Mouse (Mus musculus): ENCODE results near the gene Mms19. TPM values are rescaled to one million over a fixed set of nuclear protein-coding genes. Genes with fewer than 3 reads are reported as not detected.

Gene Mms19
- polyA plus RNA-seq, 1 experiment from 2014 or later = 17.2 TPM

DNA sequence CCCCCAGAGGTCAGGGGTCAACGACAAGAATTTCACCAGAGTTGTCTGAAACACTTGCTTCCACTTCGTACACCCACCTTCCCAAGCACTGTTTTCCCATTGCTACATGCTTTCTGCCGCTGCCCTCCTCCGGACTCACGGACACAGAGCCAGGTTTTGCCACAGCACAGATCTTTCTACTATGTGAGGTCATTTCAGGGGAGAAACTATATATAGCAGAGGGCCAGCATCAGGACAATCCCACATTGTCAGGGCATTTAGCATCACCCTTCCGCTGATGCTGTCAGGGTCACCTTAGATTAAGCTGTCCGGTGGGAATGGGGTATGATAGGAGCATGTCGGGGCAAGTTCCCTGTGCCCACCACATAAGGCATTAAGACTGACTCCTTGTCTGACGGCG is 16.1 kb upstream of the Mms19 start:
- H3K36me3 ChIP-seq = no peaks in the 10 kb centered on the region
- H3K27me3 ChIP-seq (replicated peaks) = no peaks in the 10 kb centered on the region
- peak overlapping the region; percentile 13; the same call in 1 of the 2 replicates for H3K4me2 ChIP-seq
- H3K4me1 ChIP-seq = peaks cover 76% of the 10 kb centered on the region
- no peak for ATAC-seq (ENCODE audit: extremely low read depth, insufficient number of reproducible peaks, low FRiP score, low TSS enrichment)
- no peak overlapping the region for H3K4me3 ChIP-seq
- H3K27ac ChIP-seq (replicated peaks) = peak overlapping the region; percentile 46
- 39% methylated on average over 10 of the region's 10 CpGs for WGBS
- peak overlapping the region; percentile 25 for H3K9ac ChIP-seq
- no peaks in the 10 kb centered on the region for H3K9me3 ChIP-seq

DNA sequence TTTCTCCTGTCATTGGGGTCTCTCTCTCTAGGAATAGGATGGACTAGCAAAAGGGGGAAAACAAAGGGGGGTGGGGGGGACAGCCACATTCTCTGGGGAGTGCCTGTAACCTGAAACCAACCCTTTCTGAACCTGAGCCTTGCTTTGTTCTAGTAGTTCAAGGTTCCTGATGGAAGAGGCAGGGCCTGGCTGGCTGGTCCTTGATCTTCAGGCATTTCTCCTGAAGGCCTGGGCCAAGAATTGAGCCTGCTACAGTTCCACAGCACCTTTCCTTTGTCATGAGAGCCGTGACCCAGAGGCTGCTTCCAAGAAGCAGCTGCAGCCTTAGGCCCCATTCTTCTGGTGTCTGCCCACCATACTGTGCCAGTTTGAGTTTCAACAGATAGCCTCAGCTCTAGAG is 14.5 kb upstream of the Mms19 start:
- WGBS = 55% methylated on average over 1 of the region's 1 CpGs
- ATAC-seq (ENCODE audit: extremely low read depth, insufficient number of reproducible peaks, low FRiP score, low TSS enrichment) = no peak
- Histone ChIP-seq H3K9me3 (no peaks in the 10 kb centered on the region), H3K36me3 (no peaks in the 10 kb centered on the region), H3K4me3 (no peak overlapping the region), H3K9ac (no peak overlapping the region), H3K27me3 (replicated peaks) (no peaks in the 10 kb centered on the region), H3K4me2 (no peak overlapping the region), H3K4me1 (peaks cover 73% of the 10 kb centered on the region), H3K27ac (replicated peaks) (no peak overlapping the region)

DNA sequence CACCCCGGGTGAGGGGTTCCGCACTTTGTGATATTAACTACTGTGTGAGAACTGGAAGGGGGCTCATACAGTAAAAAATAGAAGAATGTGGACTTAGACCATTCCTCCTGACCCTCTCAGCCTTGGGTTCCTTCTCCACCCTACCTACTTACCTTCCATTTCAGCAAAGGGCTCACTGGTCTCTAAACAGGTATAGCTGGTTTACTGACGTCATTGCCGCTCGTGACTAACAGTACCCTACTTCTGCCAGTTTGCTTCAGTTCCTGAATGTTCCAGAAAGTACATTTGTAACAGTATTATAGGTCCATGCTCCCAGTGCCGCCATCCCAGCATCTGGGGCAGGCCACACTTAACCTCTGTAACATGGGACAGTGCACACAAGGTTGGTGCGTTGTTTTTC is 13.1 kb upstream of the Mms19 start:
- ATAC-seq (ENCODE audit: extremely low read depth, insufficient number of reproducible peaks, low FRiP score, low TSS enrichment) = no peak
- Histone ChIP-seq H3K27ac (replicated peaks) (no peak overlapping the region), H3K36me3 (no peaks in the 10 kb centered on the region), H3K9me3 (no peaks in the 10 kb centered on the region), H3K9ac (no peak overlapping the region), H3K4me1 (peaks cover 61% of the 10 kb centered on the region), H3K4me2 (no peak overlapping the region), H3K27me3 (replicated peaks) (no peaks in the 10 kb centered on the region), H3K4me3 (no peak overlapping the region)
- WGBS = 85% methylated on average over 7 of the region's 7 CpGs

DNA sequence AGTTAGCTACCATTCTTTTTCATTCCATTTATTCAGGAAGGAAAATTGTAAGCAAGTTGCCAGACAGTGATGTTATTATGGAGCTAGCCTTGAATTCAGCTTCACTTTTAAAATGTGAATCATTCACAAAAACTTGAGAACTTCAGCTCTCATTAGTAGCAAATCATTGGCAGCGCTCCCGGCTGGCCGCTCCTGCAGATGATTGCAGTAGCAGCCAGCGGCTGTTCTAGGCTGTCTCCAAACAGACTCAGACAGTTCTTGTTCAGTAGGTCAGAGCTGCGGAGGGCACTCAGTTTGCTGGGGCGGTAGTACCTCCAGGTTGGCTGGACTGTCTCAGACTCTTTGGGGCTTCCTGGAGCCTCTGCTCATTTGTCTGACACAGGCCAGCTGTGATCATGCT is 12.5 kb upstream of the Mms19 start:
- WGBS = 50% methylated on average over 6 of the region's 6 CpGs
- Histone ChIP-seq H3K27me3 (replicated peaks) (no peaks in the 10 kb centered on the region), H3K4me2 (no peak overlapping the region), H3K9ac (no peak overlapping the region), H3K4me3 (no peak overlapping the region), H3K4me1 (peaks cover 56% of the 10 kb centered on the region), H3K36me3 (no peaks in the 10 kb centered on the region), H3K9me3 (no peaks in the 10 kb centered on the region), H3K27ac (replicated peaks) (0 out of 2 replicates have a peak overlapping the region, but pooled peaks have one; percentile 10)
- ATAC-seq (ENCODE audit: extremely low read depth, insufficient number of reproducible peaks, low FRiP score, low TSS enrichment) = no peak

DNA sequence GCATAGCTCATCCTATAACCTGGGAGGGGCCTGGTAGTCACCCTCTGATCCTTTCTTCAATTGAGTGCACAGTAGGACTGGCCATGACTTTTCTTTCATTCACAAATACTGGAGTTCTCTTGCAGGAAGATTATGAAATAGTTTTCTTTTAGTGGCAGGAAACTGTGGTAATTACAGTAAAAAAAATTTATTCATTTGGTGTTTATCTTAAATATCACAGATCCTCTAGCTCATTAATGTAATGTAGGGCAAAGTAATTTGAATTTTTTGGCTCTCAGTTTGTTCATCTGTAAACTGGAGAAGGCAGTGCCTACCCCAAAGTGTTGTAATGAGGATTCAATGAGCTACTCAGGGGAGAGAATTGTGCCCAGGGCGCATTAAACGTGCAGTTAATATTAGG is 12.0 kb upstream of the Mms19 start:
- no peak for ATAC-seq (ENCODE audit: extremely low read depth, insufficient number of reproducible peaks, low FRiP score, low TSS enrichment)
- H3K27ac ChIP-seq (replicated peaks) = no peak overlapping the region
- no peak overlapping the region for H3K4me3 ChIP-seq
- H3K4me1 ChIP-seq = peaks cover 53% of the 10 kb centered on the region
- H3K27me3 ChIP-seq (replicated peaks) = no peaks in the 10 kb centered on the region
- H3K9me3 ChIP-seq = no peaks in the 10 kb centered on the region
- no peak overlapping the region for H3K9ac ChIP-seq
- H3K4me2 ChIP-seq = no peak overlapping the region
- 87% methylated on average over 2 of the region's 2 CpGs for WGBS
- H3K36me3 ChIP-seq = no peaks in the 10 kb centered on the region

DNA sequence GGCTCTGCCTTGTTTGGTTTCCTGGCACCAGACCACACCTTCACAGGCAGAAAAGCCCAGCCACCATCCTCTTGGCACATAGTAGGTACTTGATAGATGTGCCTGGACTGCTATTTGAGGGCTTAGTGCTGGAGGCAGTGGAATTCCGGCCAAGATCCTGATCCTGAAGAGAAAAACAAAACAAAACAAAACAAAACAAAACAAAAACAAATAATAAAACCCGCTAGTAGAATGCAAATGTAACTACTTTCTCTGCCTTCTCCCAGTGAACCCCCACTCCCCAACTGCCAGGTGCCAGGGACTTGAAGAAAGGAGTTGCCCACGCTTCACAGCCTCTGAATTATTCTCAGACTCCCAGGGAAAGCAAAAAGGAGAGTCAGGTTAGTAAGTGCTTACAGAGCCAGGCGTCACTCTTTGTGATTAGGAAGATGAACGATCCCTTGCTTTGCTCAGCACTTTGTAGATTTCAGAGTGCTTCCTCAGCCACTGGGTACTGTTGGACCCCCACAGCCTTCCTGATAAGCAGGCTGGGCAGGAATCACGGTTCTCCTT is 11.0 kb upstream of the Mms19 start:
- H3K9me3 ChIP-seq = no peaks in the 10 kb centered on the region
- no peak overlapping the region for H3K4me3 ChIP-seq
- peak overlapping the region; percentile 29; the same call in 1 of the 2 replicates for H3K9ac ChIP-seq
- no peak for ATAC-seq (ENCODE audit: extremely low read depth, insufficient number of reproducible peaks, low FRiP score, low TSS enrichment)
- H3K27me3 ChIP-seq (replicated peaks) = no peaks in the 10 kb centered on the region
- H3K4me1 ChIP-seq = peaks cover 45% of the 10 kb centered on the region
- no peak overlapping the region for H3K4me2 ChIP-seq
- no peak overlapping the region for H3K27ac ChIP-seq (replicated peaks)
- H3K36me3 ChIP-seq = no peaks in the 10 kb centered on the region
- 38% methylated on average over 6 of the region's 6 CpGs for WGBS

DNA sequence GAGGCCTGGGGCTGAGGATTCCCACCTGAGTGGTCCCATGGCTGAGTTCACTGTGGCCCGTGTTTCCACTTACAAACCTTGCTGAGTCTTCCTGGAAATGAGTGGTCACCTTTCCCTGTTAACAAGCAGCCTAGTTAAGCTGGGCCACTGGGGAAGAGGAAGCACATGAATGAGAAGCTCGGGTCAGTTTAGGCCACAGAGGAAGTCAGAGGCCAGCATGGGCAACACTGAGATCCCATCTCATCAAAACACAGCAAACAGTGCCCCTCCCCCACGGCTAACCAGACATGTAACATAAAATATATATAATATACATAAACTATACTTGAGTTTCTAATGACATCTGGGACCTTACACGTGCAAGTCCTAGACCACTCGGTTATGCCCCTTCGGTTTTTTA is 8.9 kb upstream of the Mms19 start:
- Histone ChIP-seq H3K27me3 (replicated peaks) (no peaks in the 10 kb centered on the region), H3K36me3 (no peaks in the 10 kb centered on the region), H3K4me3 (no peak overlapping the region), H3K4me1 (peaks cover 25% of the 10 kb centered on the region), H3K9ac (no peak overlapping the region), H3K27ac (replicated peaks) (no peak overlapping the region), H3K4me2 (no peak overlapping the region), H3K9me3 (no peaks in the 10 kb centered on the region)
- 76% methylated on average over 6 of the region's 6 CpGs for WGBS
- no peak for ATAC-seq (ENCODE audit: extremely low read depth, insufficient number of reproducible peaks, low FRiP score, low TSS enrichment)

DNA sequence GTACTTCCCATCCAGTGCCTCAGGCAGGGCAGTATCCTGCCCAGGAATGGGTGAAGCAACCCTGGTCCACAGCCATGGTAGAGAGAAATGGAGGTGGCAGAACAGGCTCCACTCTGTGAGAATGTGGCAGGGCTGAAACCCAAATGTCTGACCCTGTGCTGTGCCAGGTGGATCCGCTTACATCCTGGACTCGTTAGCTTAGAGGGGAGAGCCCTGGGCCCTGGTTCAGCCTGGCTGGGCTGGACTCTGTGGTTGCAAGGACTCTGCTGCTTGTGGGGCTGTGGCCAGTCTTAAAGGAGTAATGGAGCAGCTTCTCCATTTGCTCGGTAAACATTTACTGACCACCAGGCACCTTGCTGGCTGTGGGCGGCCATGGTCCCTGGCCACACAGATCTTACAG is 6.2 kb upstream of the Mms19 start:
- Histone ChIP-seq H3K27ac (replicated peaks) (no peak overlapping the region), H3K4me2 (no peak overlapping the region), H3K9me3 (no peaks in the 10 kb centered on the region), H3K36me3 (no peaks in the 10 kb centered on the region), H3K9ac (no peak overlapping the region), H3K27me3 (replicated peaks) (no peaks in the 10 kb centered on the region), H3K4me1 (peaks cover 24% of the 10 kb centered on the region), H3K4me3 (no peak overlapping the region)
- 85% methylated on average over 4 of the region's 4 CpGs for WGBS
- no peak for ATAC-seq (ENCODE audit: extremely low read depth, insufficient number of reproducible peaks, low FRiP score, low TSS enrichment)

DNA sequence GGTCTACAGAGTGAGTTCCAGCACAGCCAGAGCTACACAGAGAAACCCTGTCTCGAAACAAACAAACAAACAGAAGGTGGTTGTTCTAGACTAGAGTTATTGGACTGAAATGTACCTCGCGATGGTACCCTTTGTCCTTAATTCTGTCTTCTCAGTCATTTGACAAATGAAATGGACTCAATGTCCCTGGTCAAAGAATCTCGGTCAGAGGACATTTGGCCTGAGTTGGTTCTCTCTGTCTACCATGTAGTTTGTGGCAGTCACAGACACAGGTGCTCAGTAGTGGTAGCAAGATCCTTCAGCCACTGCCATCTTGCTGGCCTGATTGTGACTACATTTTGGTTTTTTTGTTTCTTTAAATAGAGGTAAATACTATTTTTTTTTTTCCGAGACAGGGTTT is 5.0 kb upstream of the Mms19 start:
- 85% methylated on average over 5 of the region's 5 CpGs for WGBS
- Histone ChIP-seq H3K27me3 (replicated peaks) (no peaks in the 10 kb centered on the region), H3K4me2 (no peak overlapping the region), H3K9me3 (no peaks in the 10 kb centered on the region), H3K9ac (no peak overlapping the region), H3K4me1 (peaks cover 16% of the 10 kb centered on the region), H3K36me3 (no peaks in the 10 kb centered on the region), H3K27ac (replicated peaks) (no peak overlapping the region), H3K4me3 (no peak overlapping the region)
- ATAC-seq (ENCODE audit: extremely low read depth, insufficient number of reproducible peaks, low FRiP score, low TSS enrichment) = no peak

DNA sequence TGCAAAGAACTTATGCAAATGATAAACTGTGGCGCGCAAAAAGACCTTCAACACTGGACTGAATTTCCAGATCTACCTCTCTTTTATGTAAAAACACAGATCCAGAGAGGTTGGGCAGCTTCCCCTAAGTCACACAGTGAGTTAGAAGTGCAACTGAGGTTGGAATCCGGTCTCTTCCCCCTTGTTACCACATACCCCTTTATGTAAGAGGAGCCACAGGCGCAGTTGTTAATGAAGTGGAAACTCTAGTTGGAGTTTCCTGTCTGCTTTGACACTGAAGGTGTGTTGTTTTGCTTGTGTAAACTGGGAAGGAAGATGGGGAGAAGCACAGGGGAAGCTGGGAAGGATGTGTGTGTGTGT is 1.8 kb upstream of the Mms19 start:
- Histone ChIP-seq H3K9ac (peak overlapping the region; percentile 96), H3K4me2 (peak overlapping the region; percentile 85), H3K4me1 (peaks cover 27% of the 10 kb centered on the region), H3K27ac (replicated peaks) (peak overlapping the region; percentile 92), H3K4me3 (peak overlapping the region; percentile 96), H3K27me3 (replicated peaks) (no peaks in the 10 kb centered on the region), H3K36me3 (no peaks in the 10 kb centered on the region), H3K9me3 (no peaks in the 10 kb centered on the region)
- WGBS = 8% methylated on average over 4 of the region's 4 CpGs
- ATAC-seq (ENCODE audit: extremely low read depth, insufficient number of reproducible peaks, low FRiP score, low TSS enrichment) = no peak

DNA sequence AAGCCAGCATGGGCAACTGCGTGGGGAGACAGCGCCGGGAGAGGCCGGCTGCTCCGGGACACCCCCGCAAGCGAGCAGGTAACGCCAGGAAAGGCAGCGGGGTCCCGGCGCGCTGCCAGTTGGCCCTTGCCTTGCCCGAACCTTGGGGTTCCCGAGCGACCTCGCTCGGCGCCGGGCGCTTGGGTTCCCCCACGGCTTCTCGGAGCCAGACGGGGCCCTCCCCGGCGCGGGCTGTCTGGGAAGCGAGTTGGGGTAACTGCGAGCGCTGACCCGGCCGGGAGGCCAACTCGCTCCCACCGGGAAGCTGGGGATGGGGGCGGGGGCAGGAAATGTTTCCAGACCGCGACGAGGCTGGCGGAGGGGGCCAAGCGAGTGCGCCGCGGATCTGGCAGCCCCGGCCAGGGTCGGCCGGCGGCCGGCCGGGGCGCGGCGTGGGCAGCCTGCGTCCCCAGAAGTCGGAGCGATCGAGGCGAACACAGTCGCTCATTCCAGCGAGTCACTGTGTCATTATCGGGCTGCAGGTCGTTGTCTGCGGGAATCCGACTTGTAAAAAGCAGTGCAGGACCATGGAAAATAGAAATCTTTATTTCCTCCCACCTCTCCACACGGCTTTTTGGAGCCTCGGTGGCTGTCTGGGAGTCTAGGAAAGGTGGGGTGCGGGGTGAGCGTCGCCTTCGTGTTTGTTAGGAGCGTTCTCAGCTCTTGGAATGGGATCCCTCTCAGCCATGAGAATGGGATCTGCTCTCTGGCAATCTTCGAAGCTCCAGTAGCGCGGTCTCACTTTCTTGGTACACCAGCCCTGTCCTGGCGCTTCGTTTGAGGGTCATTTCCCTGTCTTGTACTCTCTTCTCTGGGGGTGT is 1.2 kb upstream of the Mms19 start:
- Histone ChIP-seq H3K9me3 (no peaks in the 10 kb centered on the region), H3K4me1 (peaks cover 29% of the 10 kb centered on the region), H3K4me2 (peak overlapping the region; percentile 85), H3K9ac (peak overlapping the region; percentile 96), H3K4me3 (peak overlapping the region; percentile 96), H3K27me3 (replicated peaks) (no peaks in the 10 kb centered on the region), H3K36me3 (no peaks in the 10 kb centered on the region), H3K27ac (replicated peaks) (peak overlapping the region; percentile 92)
- under 1% methylated on average over 74 of the region's 74 CpGs for WGBS
- ATAC-seq (ENCODE audit: extremely low read depth, insufficient number of reproducible peaks, low FRiP score, low TSS enrichment) = no peak

DNA sequence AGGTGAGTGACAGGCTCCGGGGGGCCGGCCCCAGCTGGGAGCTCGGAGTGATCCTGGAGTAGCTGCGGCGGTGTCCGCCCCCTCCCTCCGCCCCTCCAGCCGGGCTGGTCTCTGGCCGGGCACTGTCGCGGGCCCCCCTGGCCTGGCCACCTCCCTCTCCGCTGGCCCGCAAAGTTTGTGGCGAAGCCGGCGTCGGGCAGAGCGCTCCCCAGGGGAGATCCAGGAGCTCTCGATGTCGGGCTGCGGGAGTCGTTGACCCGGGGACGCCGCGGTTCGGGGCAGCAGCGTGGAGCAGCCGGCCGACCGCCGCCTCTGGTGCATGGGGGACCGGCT is 604 bp upstream of the Mms19 start, which contains the start of gene Ubtd1:
Gene Ubtd1 (plus strand): TSS at position 169 of the 333 bp plus-strand sequence.
- peak within 1 kb of the TSS; percentile 92 for H3K27ac ChIP-seq (replicated peaks)
- peak within 1 kb of the TSS; percentile 96 for H3K9ac ChIP-seq
- peaks cover 29% of the 10 kb centered on the region for H3K4me1 ChIP-seq
- H3K4me3 ChIP-seq = peak within 1 kb of the TSS; percentile 96
- ATAC-seq (ENCODE audit: extremely low read depth, insufficient number of reproducible peaks, low FRiP score, low TSS enrichment) = no peak
- no peaks in the 10 kb centered on the region for H3K36me3 ChIP-seq
- no peaks in the 10 kb centered on the region for H3K27me3 ChIP-seq (replicated peaks)
- H3K9me3 ChIP-seq = no peaks in the 10 kb centered on the region
- WGBS = under 1% methylated on average over 33 of the region's 33 CpGs
- H3K4me2 ChIP-seq = peak within 1 kb of the TSS; percentile 85
